Mouse (Mus musculus): ENCODE results near the gene Ssr1.

The Ssr1 gene

DNA sequence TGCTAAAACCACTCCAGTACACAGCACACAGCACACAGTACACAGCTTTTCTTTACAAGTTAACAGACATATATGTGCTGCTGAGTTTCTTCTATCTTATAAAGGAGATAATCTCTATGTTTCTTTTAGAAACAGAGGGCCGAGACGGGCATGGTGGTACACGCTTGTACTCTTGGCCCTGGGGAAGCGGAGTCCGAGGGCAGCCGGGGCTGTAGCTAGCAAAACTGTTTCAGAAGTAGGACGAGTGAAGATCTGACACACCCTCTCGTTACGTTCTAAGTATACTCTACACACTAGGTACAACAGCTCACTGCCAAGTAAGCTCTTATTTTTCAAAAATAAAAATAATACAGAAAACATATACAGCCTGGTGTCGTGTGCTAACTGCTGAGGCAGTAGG is 13.7 kb downstream of the Ssr1 start:
- DNase-seq (ENCODE audit: low spot score in 2 of 2) = no peak

DNA sequence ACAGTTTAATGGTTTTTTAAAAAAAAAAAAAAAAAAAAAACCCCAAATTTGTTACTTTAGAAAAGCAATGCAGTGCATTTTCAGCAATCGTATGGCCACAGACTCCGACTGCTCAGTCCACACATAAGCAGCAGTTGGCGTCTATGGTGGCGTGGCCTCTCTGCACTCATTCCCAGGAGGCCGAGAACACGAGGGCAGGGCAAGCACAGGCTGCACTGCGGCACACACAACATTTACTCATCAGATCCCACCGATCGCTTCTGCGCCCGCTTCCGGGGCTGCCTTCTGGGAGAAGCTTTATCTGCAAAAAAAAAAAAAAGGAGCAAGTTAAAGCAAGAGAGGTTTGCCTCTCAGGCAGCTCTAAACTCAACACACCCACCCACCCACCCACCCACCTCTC is 14.5 kb downstream of the Ssr1 start:
- DNase-seq (ENCODE audit: low spot score in 2 of 2) = no peak

DNA sequence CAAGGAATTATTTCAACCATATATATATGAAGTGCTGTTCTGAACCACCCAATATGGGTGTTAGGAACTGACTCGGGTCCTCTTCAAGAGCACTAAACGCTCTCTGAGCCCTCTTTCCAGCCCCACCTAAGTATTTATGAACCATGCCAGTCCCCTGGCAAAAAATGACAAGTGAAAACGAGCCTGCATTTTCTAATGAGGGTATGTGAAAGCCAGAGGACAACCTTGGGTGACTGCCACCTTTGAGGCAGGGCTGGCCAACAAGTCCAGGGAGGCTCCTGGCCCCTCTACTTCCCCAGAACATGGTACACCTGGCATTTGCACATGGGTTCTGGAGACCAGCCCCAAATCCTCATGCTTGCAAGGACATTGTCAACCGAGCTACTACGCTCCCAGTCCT is 19.3 kb downstream of the Ssr1 start:
- no peak for DNase-seq (ENCODE audit: low spot score in 2 of 2)

DNA sequence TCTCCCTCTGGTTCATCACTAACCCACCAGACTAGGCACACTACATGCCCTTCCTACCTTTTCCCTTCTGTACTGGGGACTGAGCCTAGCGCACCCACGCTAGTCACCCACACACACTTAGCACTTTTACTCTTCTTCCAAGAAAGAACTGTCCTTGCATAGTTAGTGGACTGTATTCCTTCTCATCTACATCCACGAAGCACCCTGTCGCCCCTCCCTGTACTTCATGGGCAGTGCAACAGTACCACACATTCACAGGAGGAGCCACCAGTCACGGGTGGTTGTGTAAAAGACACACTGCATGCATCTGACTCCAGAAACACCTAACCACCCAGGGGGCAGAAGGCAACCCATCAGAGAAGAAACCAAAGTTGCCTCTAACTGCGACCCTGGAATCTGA is 20.0 kb downstream of the Ssr1 start:
- DNase-seq (ENCODE audit: low spot score in 2 of 2) = no peak

DNA sequence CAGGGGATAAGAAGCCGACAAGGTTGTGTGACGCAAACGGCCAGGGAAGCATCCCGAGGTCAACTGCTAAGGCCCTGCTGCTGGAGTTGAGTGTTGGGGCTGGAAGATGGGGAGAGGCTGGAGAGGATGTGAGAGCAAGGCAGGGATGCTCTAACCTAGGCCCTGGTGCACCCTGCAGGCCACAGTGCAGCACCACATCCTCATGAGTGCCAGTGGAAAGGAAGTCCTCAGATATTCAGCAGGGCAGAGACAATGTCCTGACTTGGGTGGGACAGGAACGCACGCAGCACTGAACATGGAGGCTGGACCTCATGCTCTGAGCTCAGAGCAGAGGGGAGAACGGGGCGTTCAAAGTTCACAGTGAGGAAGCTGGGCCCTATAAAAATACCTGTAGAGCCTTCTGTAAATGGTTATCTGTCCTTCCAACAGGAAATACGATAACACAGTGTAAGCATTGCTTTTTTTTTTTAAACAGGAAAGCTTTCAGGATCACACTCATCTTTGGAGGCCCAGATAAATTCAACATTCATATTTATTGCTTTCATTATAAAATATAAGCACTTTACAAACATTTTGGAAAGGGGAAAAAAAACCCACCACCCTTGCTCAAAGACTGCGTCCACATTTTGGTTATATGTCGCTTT is 23.0 kb downstream of the Ssr1 start:
- no peak for DNase-seq (ENCODE audit: low spot score in 2 of 2)

DNA sequence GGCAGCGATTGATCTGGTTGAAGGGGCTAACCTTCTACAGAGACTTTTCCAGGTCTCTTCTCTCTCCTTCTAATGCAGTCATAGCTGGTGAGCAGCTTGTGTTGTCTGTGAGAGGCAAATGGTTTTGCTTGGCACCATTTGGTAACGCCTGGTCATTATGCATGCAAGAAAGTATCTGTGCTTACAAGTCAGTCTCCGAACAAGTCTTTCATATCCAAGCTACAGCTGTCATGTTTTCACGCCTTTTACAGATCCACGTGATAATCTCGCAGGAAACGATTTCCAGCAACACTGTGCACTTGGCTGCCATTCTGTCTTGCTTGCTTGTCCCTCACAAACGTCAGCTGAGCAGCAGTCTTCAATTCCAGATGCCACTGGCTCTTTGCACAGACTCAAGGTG is 24.0 kb downstream of the Ssr1 start:
- no peak for DNase-seq (ENCODE audit: low spot score in 2 of 2)

DNA sequence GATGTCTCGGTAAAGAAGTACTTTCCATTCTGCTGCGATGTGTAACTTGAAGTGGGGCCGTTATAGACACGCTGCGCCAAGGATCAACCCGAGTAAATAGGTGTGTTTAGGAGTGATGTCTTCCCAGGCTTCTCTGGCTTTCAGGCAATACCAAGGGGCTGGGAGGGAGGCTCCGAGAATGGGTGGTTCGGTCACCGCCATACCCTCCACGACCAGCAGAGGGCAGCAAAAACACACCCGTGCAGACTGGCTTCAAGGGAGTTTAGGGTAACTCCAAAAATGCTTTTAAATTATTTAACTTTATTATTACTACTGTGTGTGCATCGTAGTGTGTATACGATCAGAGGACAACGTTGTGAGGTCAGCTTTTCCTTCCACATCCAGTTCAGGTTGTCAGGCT is 24.7 kb downstream of the Ssr1 start:
- DNase-seq (ENCODE audit: low spot score in 2 of 2) = peak; percentile 66 to 85

DNA sequence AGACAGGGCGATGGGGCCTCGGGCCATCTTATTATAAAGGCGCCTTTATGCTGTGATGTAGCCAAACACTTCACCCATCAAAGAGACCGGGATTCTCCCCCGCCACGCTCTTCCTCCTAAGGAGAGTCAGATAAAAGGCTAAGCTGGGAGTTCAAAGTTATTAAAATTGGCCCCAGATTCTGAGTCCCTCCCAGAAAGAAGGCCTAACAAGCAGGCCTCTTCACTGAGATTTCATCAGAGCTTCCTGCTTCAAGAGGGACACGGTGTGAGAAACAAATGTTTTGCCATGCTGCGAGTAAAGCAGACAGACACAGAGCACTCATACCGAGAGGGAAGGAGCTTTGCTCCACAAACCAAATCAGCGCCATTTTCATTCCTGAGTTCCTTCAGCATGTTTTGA is 26.5 kb downstream of the Ssr1 start:
- no peak for DNase-seq (ENCODE audit: low spot score in 2 of 2)

DNA sequence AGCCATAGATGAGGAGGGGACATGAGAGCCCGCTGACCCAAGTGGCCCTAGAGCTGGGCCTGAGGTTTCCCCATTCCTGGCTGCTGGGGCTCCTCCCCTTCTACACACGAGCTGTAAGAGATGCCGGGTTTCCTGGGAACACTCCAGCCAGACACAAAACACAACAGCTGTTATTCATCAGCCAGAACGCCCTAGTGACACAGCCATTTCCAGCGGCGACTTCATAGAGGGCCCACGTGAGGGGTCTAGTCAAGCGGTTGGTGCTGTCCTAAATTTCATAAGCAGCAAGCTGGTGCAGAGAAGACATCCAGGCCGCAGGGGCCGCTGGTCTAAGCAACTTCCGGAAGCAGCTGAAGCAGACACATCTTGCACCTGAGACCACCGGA is 27.0 kb downstream of the Ssr1 start:
- DNase-seq (ENCODE audit: low spot score in 2 of 2) = no peak

DNA sequence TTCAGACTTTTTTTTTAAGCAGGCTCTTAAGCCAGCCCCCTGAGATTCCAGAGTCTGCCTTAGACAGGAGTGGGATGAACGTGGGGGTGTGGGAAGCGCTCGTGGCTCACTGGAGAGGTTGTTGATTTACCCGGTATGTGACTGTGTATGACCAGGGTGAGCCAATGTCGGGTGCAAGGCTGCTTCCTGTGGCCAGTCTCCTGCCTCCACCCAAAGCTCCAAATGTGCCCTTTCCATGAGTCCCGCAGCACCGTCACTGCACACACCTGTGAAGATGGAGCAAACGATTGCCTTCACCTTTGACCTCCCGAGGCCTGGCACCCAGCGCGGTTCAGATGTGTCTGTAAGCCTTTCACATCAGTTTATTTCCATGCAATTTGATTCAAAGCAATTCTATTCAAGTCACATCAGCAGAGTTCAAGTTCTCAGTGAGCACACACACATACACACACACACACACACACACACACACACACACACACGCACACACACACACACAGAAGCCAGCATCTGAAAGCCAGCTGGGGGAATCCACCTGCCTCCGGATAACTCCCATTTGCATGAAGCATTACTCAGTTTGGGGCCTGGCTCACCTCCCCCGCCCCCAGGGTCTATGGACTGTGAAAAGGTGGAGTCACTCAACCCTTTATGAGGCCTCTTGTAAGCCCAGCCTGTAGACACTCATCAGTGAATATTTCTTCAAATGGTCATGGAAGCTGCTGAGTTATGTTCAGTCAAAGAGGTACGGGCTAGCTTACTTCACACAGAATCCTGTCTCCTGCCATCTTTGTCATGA is 27.6 kb downstream of the Ssr1 start:
- DNase-seq (ENCODE audit: low spot score in 2 of 2) = no peak

DNA sequence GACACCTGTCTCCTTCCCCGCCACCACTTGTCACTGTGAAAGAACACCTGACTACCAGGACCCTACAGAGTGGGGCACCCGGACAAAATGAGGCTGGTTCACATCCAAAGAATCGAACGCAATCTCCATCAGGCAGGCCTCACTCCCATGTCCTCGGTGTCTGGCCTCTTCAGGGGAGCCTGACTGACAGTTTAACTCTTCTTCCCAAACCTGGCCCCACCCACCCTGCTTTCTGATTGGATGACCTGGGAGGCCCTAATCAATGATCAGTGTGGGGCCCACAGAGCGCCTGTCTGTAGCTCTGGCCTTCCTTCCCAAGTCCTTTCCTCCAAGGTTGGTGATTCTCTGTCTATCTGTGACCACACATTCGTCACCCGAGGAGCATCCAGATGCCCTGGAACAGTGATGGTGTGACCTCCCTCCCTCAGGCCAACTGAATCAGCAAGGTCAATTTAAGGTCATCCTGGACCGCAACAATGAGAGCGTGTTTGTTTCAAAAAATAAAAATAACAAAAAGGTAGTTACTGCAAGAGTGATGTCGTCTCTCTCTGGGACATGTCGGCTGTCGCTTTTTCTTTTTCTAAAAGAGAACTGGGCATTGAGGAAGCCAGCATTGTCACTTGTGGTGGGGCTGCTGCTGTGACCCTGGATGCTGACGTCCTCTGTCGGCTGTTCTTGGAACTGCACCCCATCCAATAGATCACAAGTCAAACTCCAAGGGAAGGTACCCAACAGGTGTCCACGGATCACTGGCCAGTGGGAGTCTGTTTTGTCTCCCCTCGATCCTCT is 28.7 kb downstream of the Ssr1 start:
- no peak for DNase-seq (ENCODE audit: low spot score in 2 of 2)

DNA sequence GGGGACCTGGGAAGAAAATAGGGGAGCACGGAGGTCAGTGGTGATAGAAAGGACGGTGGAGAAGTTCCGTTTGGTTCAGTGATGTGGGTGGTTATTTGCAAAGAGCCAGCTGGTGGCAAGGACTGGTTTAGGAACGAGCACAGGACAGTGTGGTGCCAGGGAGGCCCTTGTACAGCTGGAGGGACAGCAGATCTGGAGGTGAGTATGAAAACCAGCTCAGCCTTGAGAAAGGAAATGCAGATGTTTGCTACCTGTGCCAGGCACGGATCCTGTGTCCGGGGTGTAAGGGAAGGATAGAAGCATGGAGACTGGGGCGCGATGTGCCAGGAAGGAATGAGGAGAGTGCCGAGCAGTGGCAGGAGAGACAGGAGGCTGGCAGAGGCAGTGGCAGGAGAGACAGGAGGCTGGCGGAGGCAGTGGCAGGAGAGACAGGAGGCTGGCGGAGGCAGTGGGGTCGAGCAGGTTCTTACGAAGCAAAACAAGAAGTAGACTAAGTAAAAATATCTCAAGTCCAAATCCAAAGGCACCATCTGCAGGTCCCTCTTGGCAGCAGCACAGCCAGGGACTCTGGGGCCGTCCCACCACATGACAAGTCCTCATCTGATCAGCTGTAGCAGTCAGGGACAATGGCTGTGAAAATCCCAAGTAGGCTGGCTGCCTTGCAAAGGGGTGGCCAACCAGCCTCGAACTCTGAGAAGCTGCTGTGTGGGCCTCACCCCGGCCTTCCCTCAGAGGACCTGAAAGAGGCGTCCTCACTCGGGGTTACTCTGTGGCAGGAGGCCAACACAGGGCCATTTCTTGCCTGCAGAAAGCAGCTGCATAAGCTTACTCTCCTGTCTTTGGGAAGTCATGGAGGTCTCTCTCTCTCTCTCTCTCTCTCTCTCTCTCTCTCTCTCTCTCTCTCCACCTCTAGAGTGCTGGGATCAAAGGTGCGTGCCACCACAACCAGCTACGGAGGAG is 29.6 kb downstream of the Ssr1 start:
- no peak for DNase-seq (ENCODE audit: low spot score in 2 of 2)

DNA sequence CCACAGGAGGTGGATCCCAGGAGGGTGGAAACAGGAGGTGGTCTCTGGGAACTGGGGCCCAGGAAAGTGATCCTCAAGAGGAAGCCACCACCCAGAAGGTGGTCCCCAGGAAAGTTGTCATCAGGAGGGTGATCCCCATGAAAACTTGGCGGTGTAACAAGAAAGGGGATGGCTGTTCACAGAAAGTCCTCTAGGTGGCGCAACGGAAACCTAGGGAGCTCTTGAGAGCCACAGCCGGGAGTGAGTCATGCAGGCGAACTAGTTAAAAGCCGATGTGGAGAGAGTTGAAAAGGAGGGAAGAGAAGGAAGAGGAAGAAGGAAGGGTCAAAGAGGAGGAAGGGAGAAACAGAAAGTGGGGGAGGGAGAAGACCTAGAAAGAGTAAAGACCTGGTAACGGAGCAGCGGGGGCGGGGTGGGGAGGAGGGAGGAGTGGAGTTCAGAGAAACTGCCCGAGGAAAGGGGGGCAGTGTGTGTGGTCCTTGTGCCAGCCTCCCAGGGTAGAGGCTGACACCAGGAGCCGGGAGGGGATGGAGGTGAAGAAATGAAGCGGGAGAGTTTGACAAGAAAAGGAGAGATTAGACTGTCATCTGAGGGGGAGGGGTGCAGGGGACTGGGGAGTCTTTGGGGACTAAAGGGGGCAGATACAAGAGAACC is 30.5 kb downstream of the Ssr1 start:
- peak; percentile 56 to 60 for DNase-seq (ENCODE audit: low spot score in 2 of 2)

DNA sequence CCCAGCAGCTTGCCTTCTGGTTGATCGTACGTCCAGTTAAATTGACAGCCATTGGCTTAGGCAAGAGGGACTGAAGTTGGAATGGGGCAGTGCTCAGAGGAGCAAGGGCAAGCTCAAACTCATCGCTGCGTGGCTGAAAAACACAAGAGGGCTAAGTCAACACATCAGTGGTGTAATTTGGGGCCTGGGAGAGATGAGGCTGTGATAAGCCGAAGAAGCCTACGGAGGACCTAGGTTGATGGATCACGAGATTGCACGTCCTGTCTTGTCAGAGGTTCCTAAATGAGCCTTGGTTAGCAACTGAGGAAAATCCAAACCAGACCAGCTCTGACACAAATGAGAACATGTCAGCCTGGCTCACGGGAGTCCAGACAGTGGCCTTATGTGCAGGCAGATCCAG is 31.5 kb downstream of the Ssr1 start:
- DNase-seq (ENCODE audit: low spot score in 2 of 2) = no peak

DNA sequence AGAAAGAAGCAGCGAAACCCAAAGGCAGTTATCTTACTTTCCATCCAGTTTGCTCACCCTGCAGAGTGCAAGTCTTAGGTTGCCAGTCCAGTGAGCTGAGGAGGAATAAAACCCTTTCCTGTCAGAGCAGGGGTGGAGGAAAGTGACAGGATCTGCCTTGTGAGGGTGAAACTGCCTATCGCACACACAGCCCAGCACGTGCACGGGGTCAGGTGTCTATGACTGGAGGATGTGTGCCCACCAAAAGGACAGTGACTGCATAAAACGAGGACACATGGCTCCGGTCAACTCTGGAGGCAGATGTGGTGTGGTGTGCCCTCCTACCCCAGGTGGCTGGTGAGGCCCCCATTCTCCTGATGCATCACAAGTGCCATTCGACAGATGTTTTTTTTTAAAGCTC is 34.1 kb downstream of the Ssr1 start:
- DNase-seq (ENCODE audit: low spot score in 2 of 2) = no peak

DNA sequence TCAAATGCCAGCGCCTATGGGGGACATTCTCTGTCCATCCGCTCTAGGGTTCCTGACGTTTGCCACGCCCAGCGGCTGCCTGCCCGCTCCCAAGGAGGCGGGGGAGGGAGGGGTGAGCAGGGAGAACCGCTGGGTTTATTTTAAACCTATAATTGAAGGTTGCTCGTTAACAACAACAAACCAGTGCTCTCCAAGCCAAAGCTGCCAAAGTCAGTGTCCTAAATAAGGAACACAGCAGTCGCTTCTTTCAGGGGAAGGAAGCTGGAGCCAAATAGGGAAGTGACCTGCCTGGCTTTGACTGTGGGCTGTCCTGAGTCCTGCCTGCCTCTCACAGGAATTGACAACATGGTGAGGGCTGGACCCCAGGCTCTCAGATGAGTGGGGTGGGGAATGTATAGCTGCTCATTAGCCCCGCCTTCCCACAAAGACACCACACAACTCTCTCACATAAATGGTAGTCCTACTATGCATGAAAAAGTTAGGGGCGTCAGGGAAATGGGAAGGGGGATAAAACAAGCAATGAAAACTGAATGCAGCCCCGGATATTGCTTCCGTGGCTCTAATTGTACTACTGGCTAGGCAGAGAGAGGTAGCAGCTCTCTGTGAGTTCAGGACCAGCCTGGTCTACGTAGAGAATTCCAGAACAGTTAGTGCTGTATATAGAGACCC is 34.6 kb downstream of the Ssr1 start:
- DNase-seq (ENCODE audit: low spot score in 2 of 2) = no peak

DNA sequence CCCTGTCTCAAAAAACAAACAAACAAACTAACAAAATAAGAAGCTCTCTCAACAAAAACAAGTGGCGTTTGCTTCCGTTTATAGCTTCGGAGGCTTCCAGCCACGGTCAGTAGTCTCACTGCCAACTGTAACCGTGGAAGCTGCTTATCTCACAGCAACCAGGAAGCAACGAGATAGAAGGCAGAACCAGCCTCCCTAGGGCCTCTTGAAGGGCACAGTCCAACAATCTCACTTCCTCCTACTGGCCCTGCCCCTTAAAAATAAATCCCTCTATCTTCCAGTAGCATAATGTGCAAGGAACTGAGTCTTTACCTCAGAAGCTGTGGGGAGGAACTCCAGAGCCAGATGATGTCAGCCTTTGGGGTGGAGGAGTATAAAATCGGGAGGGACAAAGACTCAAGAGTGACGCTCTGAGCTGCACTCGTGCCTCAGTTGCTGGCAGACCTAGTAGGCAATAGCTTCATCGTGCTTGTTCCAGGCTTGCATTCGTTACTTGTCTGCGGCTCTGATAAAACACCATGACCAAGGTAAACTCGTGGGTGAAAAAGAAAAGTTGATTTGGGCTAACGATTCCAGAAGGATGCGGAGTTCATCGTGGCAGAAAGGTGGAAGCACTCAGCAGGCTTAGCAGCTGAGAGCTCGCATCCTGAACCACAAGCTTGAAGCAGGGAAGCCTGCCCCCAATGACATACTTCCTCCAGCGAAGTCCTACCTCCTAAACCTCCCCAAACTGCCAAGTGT is 35.3 kb downstream of the Ssr1 start:
- no peak for DNase-seq (ENCODE audit: low spot score in 2 of 2)

DNA sequence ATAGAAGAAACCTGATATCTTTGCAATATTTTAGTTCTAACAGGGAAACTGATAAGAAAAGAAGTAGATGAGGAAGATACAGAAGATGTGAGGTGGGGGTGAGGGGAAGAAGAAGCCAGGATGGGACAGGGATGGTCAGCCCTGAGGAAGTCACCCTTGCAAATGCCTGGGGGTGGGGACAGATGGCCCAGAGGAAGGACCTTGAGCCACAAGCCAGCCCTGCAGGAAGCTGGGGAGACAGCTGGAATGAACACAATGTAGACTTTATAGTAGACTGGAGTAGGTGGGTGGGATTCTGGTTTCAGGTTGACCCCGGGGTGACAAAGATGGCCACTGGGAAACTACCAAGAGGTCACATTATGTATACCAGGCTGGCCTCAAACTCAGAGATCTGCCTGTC is 39.7 kb downstream of the Ssr1 start:
- DNase-seq (ENCODE audit: low spot score in 2 of 2) = no peak

DNA sequence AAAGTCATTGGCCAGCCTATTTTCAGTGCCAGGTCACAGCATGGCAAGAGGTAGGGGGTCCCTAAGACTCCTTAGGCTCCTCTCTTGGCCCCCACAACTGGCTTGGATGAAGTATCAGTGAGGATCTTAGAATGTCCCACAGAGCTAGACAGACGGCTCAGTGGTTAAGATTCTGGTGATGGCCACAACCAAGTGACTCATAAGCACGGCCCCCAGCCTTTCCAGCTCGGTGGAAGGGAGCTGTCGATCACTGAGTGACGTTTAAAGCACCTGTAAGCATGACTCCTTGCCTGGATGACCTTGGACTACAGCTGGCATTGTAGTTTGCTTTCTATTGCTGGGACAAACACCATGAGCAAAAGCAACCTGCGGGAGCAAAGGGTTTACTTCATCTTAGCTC is 41.0 kb downstream of the Ssr1 start:
- DNase-seq (ENCODE audit: low spot score in 2 of 2) = no peak

DNA sequence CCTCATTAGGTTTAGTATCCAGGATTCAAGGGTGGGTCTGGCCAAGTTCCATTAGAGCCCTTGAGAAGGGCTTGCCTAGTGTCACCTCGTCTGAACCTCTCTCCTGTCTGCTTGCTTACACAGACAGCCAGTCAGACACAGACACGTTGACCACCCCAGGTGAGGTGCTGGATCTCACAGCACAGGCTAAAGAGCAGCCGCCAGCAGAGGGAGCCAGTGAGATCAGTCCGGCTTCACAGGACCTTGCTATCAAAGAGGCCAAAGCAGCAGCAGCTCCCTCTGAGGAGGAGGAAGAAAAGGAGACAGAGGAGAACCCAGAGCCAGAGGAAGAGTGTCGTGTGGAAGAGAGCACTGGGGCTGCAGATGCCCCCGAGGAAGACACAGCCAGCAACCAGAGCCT is 47.3 kb downstream of the Ssr1 start:
- peak; percentile 62 to 83 for DNase-seq (ENCODE audit: low spot score in 2 of 2)

All from urinary bladder, adult 18-20 months (tissue).